Mouse (Mus musculus): ENCODE results near the gene Svip.

Svip gene

DNA sequence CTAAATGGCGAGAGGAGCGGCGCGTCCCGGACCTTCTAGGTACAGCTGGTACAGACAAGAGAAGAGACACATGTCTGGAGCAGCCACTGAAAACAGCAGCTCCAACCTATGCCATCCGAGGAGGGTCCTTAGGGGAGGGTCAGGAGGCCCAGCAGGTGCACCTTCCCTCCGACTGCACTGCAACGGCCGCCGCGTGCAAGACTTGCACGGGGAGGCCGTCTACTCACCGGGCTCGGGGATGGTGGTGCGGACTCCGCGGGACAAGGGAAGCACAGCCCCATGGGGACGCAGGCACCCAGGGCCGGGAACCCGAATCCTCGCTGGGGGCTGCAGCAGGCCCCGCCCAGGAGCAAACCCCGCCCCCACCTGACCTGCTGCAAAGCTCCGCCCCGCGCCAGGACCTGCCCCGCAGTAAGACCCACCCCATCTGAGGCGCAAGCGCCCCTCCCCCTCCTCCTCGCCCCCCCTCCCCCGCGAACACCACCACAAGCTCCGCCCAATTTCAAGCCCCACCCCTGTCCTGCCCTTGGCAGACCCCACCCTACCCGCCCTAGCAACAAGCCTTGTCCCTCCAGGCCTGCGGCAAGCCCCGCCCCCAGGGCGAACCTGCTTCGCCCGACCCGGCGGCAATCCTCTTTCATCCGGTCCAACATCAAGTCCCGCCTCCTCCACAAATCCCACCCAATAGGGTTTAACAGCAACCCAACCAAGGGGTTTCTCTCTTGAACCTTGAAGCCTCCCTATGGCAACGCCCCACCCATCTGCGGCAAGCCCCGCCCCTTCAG lies at the start of gene Svip:
Gene Svip, minus strand, starts transcription at position 508 of the 785 bp plus-strand sequence.
- no peak for DNase-seq (ENCODE audit: low read depth, low spot score)

DNA sequence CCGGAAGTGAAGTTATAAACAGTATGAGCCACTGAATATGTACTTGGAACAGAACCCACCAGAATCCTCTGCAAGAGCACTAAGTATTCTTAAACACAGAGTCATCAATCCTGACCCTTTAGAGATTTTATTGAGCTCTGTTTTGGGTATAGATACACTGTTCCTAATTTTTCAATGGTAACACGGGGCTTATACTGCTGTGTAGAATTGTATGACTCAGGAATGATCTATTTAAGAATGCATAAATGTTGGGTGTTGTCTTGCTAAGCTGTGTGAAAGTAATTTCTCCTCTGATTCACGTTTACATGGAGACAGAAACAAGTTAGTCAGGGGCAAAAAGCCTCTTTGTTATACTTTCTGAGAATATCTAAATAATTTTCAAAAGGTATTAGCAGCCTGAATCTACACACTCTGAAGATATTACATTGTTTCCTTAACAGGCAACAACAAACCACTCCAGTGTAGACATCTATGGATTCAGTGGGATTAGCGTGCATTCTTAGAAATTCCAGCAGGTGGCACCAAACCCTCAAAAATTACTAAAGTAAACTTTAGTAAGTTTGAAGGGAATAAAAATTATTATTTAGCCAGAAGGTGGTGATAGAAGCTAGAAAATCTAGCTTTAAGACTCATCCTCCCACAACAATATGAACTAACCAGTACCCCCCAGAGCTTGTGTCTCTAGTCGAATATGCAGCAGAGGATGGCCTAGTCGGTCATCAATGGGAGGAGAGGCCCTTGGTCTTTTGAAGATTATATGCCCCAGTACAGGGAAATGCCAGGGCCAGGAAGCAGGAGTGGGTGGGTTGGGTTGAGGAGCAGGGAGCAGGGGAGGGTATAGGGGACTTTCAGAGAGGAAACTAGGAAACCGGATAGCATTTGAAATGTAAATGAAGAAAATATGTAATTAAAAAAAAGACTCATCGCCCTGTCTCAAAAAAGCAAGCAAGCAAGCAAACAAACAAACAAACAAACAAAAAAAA lies 32.1 kb upstream of the Svip start:
- peak; percentile 75 for DNase-seq (ENCODE audit: low read depth, low spot score)

DNA sequence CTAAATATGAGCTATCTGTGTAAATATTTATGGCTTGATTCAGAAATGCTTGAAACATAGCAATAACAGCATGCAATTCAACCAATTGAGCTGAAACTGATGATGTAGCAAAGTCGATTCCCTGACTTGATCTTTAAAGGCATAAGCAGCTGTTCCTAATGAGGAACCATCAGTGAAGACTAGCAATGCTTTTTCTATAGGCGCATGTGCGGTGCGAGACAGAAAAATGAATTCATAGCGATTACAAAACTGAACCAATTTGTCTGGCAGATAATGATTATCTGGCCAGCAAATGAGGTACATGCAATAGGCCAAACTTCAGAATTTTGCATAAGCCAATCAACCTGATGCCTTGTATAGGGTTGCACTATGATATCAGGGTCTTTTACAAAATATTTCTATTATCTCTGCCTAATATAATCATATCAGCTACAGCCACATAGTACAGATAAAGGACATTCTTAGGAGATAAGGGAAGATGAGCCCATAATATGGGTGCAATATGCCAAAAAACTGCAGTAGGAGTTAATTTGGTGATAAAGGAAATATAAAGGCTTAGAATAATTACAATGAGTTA lies 18.3 kb upstream of the Svip start:
- no peak for DNase-seq (ENCODE audit: low read depth, low spot score)

DNA sequence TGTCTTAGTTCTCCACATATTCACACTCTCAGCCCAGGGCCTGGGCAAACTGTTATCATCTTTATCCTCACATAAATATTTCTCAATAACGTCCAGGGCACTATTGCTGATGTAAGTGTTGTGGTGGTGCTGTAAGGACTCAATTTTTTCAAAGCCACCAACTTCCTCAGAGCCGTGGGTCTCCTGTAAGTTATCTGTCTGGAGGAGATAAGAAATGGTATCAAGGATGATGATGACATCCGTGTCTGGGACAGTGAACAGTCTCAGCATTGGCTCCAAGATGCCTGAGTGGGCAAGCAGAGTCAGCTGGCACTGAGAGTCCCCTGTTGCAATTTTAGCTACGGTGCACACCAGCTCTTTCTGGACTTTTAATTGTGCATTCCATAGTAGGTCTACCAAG lies 16.2 kb upstream of the Svip start:
- no peak for DNase-seq (ENCODE audit: low read depth, low spot score)

DNA sequence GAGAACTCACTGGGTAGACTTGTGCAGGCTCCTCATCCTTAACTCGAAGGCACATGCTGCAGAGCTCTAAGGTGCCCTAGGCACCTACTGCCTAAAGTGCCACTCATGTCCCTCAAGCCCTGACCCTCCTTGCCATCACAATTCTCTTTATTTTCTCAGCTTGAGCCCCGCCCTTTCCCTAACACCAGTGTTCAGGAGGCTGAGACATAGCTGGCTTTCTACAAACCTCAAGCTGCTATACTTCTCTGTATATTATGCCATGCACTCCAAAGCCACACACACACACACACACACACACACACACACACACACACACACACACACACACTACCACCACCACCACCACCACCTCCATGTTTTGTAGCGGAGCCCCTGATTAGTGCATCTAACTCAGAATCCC lies 9.8 kb upstream of the Svip start, which contains the start of gene 1700015G11Rik:
Gene 1700015G11Rik, minus strand, starts transcription at position 101 of the 400 bp plus-strand sequence.
- no peak for DNase-seq (ENCODE audit: low read depth, low spot score)

DNA sequence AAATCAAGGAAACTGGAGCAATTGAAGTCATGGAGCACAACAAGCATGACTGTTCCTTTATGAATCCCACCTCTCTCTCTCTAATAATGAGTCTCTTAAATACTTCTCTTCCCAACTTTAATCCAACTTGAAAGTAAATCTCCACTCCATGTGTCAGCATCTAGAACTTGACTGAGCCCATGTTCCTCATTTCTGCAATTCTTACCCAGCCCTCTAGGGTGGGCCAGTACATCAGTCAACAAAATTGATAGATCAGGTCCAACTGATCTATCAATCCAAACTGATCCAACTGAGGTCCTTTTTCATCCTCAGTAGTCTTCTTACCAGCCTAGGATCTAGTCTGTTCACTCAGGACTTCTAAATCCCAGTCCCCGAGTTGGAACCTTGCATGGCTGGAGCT lies 9.4 kb upstream of the Svip start:
- no peak for DNase-seq (ENCODE audit: low read depth, low spot score)

DNA sequence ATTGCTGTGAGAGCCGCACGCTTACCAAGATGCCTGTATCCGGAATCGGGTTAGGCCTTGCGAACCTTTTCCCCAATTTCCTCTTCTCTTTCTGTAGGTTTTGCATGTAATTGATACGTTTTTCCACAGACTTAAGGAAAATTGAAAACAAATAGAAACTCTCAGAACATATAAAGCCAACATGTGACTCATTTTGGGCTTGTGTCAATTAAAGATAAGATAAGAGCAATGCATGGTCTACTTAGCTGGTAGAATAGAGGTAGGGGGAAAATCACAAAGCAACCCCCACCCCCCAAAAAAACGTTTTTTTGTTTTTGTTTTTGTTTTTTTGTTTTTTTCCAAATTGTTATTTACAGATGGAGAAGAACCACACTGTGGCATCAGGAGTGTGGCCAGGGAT lies 7.6 kb upstream of the Svip start:
- no peak for DNase-seq (ENCODE audit: low read depth, low spot score)

DNA sequence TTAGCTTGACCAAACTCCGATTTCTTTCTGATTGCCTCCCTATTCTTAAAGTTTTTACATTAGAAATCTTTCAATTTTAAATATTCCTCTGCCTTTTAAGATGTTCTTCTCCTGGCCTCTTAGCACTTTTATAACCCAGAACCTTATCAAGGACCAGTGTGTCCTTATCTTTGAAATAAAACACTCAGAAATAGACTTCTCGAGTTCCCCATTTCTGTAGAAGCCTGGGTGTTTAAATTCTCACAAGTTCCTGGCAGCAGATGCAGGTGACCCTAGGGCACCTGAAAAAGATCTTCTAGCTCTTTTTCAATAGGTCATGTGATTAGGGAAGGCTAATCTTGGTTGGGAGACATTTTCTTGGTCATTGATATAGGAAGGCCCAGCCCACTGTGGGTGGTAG lies 1.3 kb upstream of the Svip start:
- no peak for DNase-seq (ENCODE audit: low read depth, low spot score)

DNA sequence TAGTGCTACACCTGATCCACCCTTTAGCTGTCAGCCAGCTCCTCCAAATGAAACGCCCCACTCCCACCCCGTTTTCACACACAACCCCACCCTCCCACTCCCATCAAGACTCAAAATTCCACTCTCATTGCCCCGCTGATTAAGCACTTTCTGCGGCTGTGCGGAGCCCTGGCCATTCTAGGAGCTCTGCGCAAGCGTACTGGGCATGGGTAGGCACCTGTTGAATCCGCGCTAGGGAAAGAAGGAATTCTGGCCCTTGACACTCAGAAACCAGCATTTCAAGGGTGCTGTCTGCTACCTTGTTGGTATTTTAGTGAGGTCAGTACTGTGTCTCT lies 445 bp upstream of the Svip start:
- no peak for DNase-seq (ENCODE audit: low read depth, low spot score)

DNA sequence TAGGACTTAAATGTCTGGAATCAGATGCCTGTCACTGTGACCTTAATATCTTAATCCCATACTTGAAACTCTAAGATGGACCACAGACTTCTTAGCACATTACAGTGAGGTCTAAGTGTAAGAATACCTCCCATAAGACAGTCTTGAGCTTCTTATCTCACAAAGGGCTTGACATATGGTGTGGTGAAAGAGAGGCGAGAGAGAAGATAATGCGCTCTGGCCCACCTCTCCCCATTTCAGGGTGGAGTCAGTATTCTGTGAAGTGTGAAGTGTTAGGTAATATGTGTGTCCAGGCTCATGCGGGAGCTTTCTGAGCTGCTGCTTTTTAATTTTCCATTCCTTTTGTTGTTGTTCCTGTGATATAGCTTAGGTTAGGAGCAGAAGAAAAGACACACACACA lies 14.8 kb downstream of the Svip start:
- no peak for DNase-seq (ENCODE audit: low read depth, low spot score)

DNA sequence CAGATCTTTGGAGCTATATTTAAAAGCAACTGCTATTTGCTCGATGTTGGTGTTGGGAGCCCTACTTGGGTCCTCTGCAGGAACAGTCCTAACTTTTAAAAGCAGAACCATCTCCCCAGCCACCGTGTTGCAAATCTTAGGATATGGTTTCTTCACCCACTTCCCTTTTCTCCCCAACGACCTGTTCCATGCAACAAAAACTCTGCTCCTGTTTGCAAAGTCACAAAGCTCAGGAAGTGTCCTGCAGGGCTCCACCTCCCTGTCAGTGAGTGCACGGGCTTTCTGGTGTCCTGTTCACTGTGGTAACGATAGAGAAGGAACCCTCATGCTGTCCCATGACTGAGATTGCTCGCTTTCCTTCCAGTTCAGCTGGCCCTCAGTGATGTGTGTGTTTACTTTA lies 18.9 kb downstream of the Svip start:
- no peak for DNase-seq (ENCODE audit: low read depth, low spot score)

DNA sequence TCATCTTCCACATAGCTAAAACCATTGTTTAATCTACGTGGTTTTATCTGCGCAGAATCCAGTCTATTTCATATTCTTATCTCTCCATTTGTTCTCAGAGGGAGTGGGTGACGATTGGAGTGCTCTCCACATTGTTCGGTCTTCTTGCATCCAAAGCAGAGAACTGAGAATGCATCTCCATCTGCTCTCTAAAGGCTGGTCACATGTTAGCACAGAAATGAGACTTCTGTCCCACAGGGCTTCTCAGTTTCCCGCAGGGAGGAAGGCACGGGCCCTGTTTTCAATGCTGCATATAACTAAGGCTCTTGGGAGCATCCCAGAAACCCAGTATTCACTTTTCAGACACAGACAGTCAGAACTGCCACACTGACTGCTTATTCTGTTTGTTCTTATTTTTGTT lies 20.1 kb downstream of the Svip start:
- no peak for DNase-seq (ENCODE audit: low read depth, low spot score)

DNA sequence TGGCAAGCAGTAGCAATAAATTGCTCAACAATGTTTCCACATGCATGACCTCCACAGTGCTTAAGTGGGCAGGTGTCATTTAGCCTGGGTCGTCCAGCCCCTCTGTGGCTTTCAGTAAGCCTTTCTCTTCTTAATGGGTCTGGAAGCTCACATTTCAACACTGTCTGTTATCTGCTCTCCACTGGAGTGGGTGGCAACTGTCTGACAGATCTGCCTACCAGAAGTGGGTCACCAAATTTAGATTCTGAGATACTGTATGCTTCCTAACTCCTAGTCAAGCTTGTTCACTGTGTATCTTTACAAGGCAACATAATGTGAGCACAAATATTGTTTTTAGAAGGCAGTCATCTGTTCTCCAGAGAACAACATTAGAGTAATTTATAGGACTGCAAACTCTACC lies 23.5 kb downstream of the Svip start:
- no peak for DNase-seq (ENCODE audit: low read depth, low spot score)

DNA sequence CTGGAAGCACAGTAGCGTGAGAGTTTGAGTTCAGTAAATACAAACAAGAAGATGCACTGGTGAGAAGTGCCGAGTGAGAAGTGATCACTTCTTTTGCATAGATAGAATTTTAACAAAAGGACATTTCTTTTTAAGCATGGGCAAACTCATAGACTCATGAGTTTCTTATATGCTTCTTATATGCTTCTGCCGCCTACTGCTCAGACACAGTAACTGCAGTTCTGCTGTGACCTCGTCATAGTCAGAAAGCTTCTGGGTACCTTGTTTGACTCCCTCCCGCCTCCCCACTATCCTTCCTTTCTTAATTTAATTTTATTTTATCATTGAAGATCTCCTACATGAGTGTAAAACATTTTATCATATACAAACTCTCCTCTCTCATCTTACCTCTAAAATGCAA lies 26.5 kb downstream of the Svip start:
- peak; percentile 60 for DNase-seq (ENCODE audit: low read depth, low spot score)

DNA sequence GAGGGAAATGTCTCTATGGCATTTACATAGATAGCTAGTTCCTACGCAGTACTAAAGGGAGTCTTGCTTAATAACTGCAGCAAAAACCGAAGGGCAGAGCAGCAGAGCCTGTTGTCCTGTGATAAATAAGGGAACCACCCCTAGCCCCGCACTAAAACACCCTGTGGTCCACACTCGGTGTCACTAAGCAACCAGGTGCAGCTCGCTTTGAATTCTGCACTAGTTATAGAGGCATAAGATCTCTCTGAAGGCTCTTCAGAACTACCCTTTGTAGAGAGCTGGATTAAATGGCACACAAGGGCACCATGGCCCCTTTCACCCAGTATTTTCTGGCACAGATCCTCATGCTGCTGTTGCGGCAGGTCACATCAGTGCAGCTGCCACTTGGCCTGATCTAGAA lies 30.6 kb downstream of the Svip start:
- no peak for DNase-seq (ENCODE audit: low read depth, low spot score)

DNA sequence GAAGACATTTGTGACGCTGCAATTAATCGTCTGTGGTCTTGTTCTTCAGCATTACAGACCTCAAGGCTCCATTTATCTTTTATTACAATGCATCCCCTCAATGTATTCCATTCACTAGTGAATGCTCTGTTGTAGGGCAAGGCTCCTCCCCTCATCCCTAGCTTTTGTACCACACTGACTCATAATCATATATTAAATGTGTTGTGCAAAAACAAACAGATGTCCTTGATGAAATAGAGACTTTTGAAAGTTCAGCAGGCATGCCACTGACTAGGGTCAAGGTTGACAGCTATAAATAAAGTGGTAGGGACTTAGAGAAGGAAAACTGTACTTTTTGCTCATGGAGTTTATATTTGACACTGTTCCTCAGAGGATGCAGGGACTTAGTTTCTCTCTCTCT lies 32.3 kb downstream of the Svip start:
- peak; percentile 57 for DNase-seq (ENCODE audit: low read depth, low spot score)

DNA sequence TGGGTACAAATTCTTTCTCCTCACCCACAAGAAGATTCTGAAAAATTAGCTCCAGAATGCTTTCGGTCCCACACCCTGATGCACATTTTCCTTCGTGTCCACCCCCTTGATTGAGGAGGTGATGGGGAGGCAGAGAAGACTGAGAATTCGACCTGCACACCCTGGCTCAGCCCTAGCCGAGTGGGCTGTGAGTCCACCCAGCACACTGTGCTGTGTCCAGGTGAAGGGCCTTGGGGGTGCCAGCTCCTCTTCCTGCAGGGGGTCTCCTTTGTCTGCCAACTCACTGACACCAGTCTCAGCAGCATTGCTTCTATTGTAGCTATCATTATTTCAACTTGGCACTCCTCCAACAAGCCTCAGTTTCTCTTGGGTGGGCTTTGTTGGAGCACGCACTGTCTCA lies 32.7 kb downstream of the Svip start:
- no peak for DNase-seq (ENCODE audit: low read depth, low spot score)

DNA sequence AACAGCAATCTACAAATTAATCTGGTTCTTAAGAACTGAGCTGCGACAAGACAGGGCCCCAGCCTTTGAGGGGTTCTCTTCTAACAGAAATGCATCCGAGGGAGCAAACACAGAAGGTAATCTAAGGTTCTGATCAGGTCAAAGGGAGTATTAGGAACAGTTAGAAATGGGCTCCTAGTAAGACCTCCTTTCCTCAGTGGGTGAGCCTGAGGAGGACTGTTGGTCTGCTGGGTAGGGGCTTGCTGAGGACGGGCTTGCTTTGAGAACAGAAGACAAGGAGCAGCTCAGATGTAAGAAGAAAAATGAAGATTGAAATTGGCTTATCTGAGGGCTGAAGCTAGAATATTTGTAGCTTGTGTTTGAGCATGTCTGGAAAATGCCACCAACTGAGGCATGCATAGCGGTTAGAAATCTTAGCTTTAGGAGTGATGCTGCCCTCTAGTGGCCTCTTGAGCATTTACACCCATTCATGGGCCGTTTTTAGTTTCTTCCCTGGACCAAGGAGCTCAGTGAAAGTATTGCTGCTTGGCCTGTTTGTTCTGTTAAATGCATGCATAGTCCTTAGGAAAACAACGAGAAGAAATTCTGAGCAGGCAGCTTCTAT lies 33.5 kb downstream of the Svip start:
- peak; percentile 83 for DNase-seq (ENCODE audit: low read depth, low spot score)

DNA sequence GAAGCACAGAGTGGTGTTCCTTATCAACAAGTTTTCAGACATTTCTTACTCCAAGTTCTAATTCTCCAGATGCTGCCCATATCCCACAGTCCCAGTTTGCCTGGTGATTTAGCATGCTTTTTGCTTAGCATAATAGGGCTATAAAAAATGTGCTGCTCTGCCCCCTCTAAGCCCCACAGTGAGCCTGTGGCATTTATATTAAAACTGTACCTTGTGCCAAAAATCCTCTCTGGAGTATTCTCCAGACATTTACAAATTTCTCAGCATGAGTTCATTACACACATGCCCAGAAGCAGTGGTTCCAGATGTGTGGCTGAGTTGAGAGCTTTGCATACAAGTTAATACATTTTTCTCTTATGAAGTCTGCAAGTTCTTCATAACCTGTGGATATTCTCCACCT lies 36.4 kb downstream of the Svip start:
- peak; percentile 88 for DNase-seq (ENCODE audit: low read depth, low spot score)

DNA sequence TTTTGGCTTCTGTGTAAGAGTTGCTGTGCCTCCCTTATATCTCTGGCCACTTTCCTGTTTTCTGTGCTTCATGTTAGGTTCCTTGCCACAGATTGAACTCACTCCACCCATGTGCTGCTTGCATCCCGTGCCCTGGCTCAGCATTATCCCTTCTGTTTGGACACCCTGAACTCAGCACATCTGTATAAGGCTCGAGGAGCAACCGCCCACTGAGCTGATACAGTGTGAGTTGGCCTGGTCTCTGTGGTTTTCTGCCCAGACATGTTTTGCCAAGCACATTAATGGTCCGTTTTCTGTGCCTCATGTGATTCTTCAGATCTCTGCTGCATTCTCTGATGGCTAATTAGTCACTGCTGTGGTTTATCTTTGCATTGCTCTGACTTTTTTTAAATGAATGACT lies 38.2 kb downstream of the Svip start:
- peak; percentile 65 for DNase-seq (ENCODE audit: low read depth, low spot score)

DNA sequence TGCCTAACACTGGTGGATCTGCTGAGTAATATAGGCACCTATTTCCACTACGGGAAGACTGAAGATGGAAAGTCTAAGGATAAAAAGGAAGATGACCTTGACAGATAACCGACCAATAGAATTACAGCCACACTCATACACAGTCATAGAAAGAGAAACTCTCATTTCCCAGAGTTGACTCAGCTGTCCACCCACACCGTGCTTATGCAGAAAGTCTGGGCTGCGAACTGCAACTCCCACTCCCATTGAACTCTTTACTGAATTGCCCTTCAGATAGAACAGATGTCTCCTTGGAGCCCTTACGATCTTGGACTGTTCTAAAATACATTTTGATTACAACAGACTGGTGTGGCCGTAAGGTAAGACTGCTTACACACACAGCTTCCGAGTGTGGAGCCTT lies 41.1 kb downstream of the Svip start:
- no peak for DNase-seq (ENCODE audit: low read depth, low spot score)

Data from 3T3-L1 (cell line).